Mouse (Mus musculus) T-cell, adult 2 months (primary cell): Measurements from ENCODE around the gene Pcsk5.

Source experiments
- DNase-seq: peaks from one replicate; pipeline ENCODE4 v3.0.0; 2022; ENCODE audit warnings: low spot score

Gene Pcsk5

DNA sequence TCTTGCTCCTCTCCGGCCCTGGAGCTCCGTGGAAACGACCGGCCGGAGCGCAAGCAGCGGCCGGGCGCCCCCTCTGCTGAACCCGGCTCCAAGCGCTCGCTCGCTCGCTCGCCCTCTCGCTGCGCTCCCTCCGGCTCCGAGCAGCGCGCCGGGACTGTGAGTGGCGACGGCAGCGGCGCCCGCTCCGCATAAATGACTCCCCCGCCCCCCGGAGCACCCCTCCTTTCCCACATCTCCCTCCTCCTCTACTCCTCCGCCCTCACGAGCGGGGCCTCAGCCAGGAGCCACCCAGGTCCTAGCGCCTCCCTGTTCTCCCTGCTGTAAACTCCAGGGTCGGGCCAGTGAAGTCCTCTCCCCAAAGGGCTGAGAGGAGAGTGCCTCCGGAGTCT is at the start of gene Pcsk5:
Gene Pcsk5 (minus strand): TSS at position 162 of the 389 bp plus-strand sequence.
- DNase-seq, result no peak

- DNase-seq, result no peak
Observed at GRCm38 (mm10) chr19:17875804-17876203, 38.4 kb upstream of the Pcsk5 start.

DNA sequence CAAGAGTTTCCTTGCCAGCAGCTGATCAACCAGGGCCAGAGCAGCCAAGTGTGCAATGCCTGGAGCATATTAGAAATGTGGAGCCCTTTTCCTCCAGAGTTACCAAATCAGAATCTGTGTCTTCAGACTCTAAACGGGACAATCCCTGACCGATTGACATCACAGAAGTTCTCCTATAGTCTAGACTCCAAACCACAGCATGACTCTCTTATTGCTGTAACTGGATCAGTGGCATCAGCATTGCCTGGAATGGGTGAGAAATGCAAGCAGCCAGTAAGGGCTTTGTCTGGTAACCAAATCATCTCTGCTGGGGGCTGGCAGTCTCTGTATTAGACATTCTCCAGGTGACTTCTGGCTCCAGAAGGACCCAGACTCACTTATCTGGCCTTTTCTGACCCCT is 37.0 kb upstream of the Pcsk5 start:
- DNase-seq, result no peak

GRCm38 (mm10) chr19:17873755-17874154 is 36.3 kb upstream of the Pcsk5 start:
- no peak for DNase-seq

DNA sequence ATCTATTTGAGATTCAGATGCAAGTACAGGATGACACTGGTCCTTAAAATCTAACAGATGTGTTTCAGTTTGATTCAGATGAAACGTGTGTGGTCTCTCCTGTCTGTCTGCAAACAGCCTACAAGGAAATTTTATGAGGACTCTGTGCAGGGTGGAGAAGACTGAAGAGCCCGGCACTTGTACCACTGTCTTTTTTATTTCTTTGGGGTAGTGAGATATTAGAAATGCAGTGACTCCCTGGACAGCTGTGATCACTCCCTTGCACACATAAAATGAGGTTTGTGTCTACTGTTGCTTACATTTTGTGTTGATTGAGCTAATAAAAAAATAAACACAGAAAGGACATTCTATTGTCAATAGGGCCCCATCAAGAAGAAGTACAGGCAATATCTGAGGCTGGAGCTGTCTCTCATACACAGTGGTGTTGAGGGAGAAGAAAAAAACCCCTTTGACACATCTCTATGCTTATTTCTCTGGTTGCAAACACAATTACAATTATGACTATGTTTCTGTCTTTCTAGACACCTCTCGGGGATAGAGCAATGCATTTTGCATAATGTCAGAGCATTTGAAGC is 29.0 kb upstream of the Pcsk5 start:
- DNase-seq, result no peak

DNA sequence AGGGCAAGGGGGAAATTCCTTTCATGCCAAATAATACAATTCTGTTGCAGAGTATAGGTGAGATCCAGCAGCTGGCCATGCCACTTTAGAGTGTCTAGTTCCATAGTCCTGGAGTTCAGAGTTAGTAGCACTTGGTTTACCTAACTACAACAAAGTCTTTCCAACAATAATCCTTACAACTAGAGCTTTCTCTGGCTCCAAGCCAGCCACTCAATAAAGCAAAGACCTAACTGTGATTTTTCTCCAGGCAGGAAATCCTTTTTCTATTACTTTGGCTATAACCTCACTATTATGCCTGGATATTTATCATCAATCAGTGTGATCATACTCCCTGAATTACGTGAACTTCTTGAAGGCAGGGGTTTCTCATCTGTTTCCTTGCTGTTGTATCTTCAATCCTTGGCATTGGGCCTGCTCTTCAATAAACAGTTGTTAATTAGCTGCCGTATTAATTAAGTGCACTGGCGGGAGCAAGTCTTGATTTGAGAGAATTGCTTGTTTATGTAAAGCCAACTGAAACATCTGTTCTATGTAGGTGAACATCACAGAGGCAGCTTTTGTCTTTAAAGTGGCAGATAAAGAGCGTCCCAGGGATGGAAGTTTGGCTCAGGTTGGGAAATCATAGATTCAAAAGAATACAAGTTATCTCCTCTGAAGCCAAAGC is 23.1 kb upstream of the Pcsk5 start:
- no peak for DNase-seq

DNA sequence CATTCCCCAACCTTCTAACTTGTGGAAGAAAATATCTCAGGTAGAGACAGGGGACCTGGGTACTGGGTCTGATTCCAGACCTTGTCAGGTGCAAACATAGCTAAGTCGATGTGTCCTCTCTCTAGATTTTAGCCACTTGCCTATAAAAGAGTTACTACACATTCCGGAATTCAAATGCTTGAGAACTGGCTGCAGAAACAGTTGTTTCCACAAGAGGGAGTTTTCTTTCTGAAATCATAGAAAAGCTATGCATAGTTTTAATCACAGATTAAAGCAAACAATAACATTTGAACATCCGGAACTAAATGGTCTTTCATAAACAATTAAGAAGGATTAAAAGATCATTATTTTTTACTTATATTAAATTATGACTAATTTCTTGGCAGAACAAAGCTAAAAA is 19.3 kb upstream of the Pcsk5 start:
- no peak for DNase-seq

GRCm38 (mm10) chr19:17848417-17848816 is 11.0 kb upstream of the Pcsk5 start:
- no peak for DNase-seq

DNA sequence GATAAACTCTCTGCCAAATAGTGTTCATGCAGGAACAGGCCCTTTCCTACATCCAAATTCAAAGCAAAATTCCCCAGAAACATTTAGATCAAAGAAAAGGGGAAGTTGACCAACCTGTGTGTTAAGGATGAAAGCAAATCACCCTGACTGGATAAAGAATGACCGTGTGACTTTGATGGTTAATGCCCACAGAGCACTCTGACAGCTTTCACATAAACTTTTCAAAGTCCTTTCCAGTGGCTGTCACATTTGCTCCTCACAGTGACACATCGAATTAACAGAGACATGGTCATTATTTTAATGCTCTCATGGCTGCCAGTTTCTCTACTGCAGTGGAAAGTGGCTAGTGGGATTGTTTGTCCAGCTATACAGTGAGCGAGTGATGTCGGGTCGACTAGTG is 8.5 kb upstream of the Pcsk5 start:
- DNase-seq, result no peak

GRCm38 (mm10) chr19:17841586-17841985 is 4.2 kb upstream of the Pcsk5 start:
- no peak for DNase-seq

GRCm38 (mm10) chr19:17839856-17840255 is 2.4 kb upstream of the Pcsk5 start:
- DNase-seq, result no peak

GRCm38 (mm10) chr19:17836566-17837470 is 614 bp downstream of the Pcsk5 start:
- no peak for DNase-seq

DNA sequence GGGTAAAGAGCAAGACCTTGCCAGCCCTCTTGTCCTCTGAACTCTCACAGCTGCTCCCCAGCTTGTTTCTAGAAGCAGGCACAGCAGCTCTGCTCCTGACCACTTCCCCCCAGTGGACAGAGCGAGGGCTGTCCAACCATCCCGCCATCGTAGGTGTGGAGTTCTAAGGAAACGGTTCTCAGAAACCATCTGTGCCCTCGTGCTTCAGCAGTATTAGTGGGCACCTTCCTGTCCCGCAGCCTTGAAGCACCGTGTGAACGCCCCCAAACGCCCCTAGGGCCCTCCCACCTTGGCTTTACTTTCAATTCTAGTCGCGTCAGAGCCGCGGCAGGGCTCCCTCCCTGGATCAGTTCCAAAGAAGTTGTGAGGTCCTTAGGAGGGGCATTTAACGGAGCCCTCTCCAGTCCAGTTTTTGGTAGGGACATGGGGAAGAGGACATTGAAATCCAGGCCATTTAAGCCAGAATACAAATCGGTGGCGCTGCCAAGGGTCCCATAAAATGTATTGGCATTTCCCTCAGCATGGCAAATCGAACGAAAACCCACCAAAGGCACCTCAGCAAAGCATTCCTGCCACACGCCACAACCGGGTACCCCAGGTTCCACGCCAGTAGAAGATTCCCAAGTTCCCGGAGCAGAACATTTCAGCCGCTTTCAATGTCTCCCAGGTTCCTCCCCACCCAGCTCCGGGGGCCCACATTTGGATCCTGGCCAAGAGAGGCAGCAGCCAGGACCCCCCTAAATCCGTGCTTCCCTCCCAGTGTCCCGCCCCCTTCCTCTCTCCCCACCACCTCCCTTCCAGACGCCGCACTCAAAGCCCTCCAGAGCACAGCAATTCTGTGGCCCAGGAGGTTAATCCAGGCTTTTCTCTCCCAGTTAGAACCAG is 1.5 kb downstream of the Pcsk5 start:
- no peak for DNase-seq

GRCm38 (mm10) chr19:17834894-17835293 is 2.5 kb downstream of the Pcsk5 start:
- no peak for DNase-seq

- DNase-seq, result no peak
Observed at GRCm38 (mm10) chr19:17831376-17831775, 6.1 kb downstream of the Pcsk5 start.

DNA sequence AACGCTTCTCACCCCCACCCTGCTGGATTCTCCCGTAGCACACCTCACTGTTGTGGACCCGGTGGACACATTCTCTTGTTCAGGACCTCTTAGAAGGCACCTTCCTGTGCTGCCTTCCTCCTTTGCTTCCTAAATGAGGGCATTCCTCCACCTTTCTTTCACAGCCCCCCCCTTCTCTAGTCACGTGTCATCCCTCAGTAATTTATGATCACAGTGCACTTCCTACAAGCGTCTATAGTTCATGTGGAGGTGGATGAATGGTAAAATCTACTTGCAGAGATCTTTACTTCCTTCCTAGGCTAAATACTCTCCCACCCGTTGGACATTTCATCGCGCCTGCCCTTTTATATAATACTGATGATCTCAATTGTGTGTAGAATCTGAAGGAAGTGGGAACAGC is 9.0 kb downstream of the Pcsk5 start:
- DNase-seq, result no peak

DNA sequence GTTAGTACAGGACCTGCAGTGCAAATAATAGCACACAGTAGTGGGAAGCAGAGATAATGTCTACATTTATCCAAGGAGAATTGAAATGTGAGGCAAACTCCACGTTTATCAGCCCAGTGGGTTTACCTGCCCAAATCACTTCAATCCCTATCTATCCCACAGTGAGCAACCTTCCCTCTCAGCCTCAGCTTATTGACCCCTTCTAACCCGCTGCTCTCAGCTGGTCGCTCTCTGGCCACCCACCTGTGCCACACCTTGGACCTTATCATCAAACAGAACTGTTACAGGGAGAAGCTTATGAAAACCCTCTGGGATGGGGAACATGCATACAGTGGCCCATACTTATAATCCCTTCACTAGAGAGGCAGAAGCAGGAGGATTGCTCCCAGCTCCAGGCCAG is 10.7 kb downstream of the Pcsk5 start:
- no peak for DNase-seq

DNA sequence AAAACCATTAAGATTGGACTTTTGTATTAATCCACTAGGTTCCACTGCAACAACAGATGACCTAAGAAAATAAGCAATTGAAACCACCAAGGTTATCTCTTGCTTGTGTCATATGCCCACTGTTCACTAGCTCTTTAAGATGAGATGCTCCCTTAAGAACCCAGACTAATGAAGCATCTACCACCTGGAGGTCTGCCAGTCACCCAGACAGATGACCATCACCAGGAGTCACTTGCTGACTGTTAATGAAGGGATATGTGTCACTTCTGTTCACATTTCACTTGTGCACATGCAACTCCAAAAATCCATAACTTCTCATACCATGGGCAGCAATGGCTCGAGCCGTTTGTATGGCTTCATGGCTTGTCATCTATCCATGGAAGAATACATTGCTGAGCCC is 17.4 kb downstream of the Pcsk5 start:
- DNase-seq, result no peak

GRCm38 (mm10) chr19:17819081-17819480 is 18.4 kb downstream of the Pcsk5 start:
- no peak for DNase-seq

DNA sequence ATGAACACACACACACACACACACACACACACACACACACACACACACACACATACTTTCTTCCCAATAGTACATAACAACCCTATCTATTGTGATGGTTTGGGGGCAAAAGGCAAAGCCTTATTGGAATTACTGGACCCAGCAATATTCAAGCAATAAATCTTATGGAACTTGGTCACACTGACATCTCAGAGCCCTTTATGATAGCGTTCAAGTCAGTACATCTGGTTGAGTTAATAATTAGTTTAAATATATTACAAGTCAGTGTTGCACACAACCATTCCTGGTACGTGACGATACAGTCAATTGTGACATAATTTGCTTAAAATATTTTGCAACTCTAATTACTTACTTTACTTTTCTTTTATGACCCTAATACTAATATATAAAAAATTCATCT is 22.4 kb downstream of the Pcsk5 start:
- DNase-seq, result no peak

- no peak for DNase-seq
Observed at GRCm38 (mm10) chr19:17813449-17813990, 23.9 kb downstream of the Pcsk5 start.

DNA sequence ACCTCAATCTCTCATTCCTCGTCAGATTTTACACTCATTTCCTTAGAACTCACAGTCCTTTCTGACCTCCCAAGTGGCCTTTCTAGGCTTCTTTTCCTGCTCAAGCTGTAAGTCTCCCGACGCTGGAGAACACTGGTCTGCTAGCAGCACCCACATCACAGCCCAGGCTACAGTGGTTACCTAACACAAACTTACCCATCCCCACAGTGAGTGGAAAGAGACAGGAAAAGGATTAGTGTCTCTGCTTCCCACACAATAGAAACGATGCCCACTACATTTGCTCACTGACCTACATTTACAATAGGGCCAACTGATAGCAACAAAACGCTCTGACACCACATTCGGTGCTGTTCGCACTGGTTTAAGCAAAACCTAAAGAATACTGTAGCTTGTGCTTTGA is 24.8 kb downstream of the Pcsk5 start:
- DNase-seq, result no peak
